ENCODE assay signal across 17 mouse cellular contexts in genomic region chr10:61024166-61024565, GRCm38 (mm10).
"Had no signal": no experiment of that assay in that cellular context is flagged by ENCODE, and none has a peak within 500 bp of the region (broad histone marks: within the 10 kb centered on the region; RNA-seq: fewer than 3 reads in every experiment).

No protein-coding gene starts in this region.

- H3K27me3 ChIP-seq: intestine, embryonic 15.5 days; limb, embryonic 13.5 days; liver, embryonic 15.5 days; lung, embryonic 15.5 days; midbrain, embryonic 12.5 days; neural tube, embryonic 13.5 days; stomach, embryonic 15.5 days had no signal

- ATAC-seq: intestine, embryonic 15.5 days; liver, embryonic 12.5 days; midbrain, embryonic 16.5 days had no signal

- H3K4me2 ChIP-seq: intestine, embryonic 15.5 days; limb, embryonic 13.5 days; liver, embryonic 12.5 days; liver, embryonic 15.5 days; lung, embryonic 15.5 days; midbrain, embryonic 12.5 days; neural tube, embryonic 13.5 days; stomach, embryonic 15.5 days had no signal

- H3K4me3 ChIP-seq: intestine, embryonic 15.5 days; limb, embryonic 10.5 days; limb, embryonic 13.5 days; liver, embryonic 12.5 days; liver, embryonic 15.5 days; lung, embryonic 15.5 days; midbrain, embryonic 12.5 days; myocyte; neural tube, embryonic 13.5 days; stomach, embryonic 15.5 days had no signal

- H3K27ac ChIP-seq: intestine, embryonic 15.5 days; kidney, postnatal 0 days; limb, embryonic 10.5 days; limb, embryonic 13.5 days; liver, embryonic 12.5 days; liver, embryonic 15.5 days; lung, embryonic 15.5 days; midbrain, embryonic 12.5 days; neural tube, embryonic 13.5 days; stomach, embryonic 15.5 days had no signal

- H3K36me3 ChIP-seq: intestine, embryonic 15.5 days; limb, embryonic 10.5 days; limb, embryonic 13.5 days; liver, embryonic 12.5 days; liver, embryonic 15.5 days; lung, embryonic 15.5 days; midbrain, embryonic 12.5 days; neural tube, embryonic 13.5 days; stomach, embryonic 15.5 days had no signal

- H3K9me3 ChIP-seq: intestine, embryonic 15.5 days; limb, embryonic 10.5 days; limb, embryonic 13.5 days; liver, embryonic 12.5 days; liver, embryonic 15.5 days; lung, embryonic 15.5 days; midbrain, embryonic 12.5 days; neural tube, embryonic 13.5 days; stomach, embryonic 15.5 days had no signal

- DNase-seq: liver; lung, adult 18-20 months; right cerebral cortex, postnatal 25 days; spleen, adult 18-20 months; thymus, postnatal 25 days had no signal

- H3K9ac ChIP-seq: intestine, embryonic 15.5 days; limb, embryonic 13.5 days; liver, embryonic 12.5 days; liver, embryonic 15.5 days; lung, embryonic 15.5 days; midbrain, embryonic 12.5 days; neural tube, embryonic 13.5 days; stomach, embryonic 15.5 days had no signal

- H3K4me1 ChIP-seq: intestine, embryonic 15.5 days; limb, embryonic 10.5 days; limb, embryonic 13.5 days; liver, embryonic 12.5 days; liver, embryonic 15.5 days; lung, embryonic 15.5 days; midbrain, embryonic 12.5 days; neural tube, embryonic 13.5 days; stomach, embryonic 15.5 days had no signal
